Mouse (Mus musculus) mesoderm, embryonic 11.5 days (tissue): ENCODE data around the gene Ap2a2.
"Not testable (repeated sequence)": the region's sequence is repeated elsewhere in the genome, so short reads cannot be mapped to it uniquely, and the experiment has no call there.

ENCODE experiments used
- DNase-seq: peaks from one replicate; pipeline ENCODE4 v3.0.0-alpha.2; 2012; ENCODE audit warnings: low read depth, low spot score

The Ap2a2 gene

DNA sequence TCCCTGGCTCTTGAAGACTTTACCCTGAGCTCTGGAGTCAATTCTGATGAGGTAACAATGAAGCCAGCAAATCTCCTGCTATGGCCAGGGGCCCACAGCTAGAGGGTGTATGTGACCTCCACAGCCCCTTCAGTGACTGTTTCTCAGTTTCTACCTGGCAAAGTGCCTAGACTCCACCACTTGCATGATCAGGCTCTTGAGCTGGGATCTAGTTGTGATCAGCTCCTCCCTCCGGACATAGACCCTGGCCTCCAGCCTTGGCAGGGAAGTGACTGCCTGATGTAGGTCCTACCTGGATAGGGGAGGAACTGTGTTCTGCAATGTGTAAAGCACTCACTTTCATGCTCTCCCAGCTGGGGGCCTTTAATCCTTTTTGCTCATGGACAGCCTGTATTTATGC is 98.4 kb downstream of the Ap2a2 start:
- no peak for DNase-seq

DNA sequence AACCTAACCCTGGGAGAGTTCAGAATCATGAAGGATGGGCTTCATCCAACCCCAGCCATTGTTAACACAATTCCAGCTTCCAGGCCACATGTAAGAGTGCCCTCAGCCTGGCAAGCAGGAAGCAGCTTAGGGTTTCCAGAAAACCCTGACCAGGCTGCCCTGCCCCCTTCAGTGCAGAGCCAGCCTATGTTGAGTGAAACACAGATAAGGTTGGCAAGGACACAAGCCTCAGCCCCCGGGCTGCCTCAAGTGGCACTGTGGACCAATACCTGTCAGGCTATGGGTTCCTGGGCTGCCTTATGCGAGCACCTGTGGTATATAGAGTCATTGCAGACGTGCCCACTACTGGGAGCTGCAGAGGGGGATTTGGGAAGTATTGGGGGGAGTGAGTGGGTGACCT is 99.5 kb downstream of the Ap2a2 start:
- no peak for DNase-seq

DNA sequence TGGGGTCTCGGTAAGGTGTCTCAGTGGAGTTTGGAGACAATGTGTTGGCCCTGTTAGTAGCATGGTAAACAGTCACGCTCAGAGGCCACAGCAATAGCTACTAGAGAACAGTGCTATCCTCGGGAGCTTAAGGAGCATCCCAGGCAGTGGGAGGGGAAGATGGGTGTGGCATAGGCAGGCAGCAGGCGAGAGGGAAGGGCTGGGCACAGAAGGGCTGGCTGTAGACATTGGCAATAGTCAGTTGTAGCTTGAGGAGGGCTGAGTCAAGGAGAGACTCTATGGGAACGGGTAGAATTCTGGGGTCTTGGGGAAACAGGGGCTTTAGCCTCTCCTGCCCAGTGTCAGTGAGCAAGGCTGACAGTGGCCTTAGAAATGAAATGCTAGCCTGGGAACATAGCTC is 100.2 kb downstream of the Ap2a2 start:
- DNase-seq, result no peak

DNA sequence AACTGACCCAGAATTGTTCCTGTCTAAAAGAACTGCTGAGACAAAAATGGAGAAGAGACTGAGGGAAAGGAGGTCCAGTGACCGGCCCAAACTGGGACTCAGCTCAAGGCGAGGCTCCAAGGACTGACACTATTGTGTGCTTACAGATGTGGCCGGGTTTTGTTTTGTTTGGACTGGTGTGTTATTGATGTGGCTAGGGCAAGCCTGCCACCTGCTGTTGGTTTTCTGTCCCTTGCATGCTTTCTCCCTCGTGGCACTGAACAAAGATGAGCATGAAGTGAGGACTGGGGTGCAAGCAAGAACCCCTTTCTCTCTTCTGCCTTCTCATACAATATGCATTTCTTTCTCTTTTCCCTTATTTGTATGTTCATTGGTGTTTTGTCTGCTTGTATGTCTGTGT is 104.2 kb downstream of the Ap2a2 start:
- peak; percentile 47 for DNase-seq

DNA sequence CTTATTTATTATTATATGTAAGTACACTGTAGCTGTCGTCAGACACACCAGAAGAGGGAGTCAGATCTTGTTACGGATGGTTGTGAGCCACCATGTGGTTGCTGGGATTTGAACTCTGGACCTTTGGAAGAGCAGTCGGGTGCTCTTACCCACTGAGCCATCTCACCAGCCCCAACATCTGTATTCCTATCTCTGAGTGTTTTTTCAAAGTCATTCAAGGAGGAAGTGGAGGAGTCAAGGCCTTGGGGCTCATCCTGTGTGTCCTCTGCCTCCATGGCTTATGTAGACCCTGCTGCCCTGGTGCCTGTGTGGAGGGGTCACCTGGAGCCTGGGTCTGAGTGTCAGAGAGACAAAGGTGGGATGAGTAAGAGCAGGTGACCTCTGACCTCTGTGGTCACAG is 107.1 kb downstream of the Ap2a2 start:
- not testable (repeated sequence) for DNase-seq

DNA sequence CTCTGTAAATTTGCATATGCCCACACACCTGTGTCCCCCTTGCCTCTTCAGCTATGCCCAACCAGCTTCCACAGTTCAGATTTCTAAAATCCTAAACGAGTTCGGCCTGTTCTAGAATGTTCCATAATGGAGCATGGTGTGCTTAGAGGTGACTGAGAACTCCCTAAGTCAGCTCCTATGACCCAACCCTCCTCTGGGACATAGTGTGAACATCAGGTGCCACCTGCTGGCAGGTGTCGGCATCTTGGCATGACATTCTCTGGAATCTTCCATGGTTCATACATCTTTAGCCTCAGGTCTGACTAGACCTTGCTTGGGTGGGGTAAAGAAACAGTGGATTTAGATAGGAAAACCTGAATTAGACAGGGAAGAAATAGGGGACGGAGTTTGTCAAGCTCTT is 109.0 kb downstream of the Ap2a2 start:
- DNase-seq, result no peak

DNA sequence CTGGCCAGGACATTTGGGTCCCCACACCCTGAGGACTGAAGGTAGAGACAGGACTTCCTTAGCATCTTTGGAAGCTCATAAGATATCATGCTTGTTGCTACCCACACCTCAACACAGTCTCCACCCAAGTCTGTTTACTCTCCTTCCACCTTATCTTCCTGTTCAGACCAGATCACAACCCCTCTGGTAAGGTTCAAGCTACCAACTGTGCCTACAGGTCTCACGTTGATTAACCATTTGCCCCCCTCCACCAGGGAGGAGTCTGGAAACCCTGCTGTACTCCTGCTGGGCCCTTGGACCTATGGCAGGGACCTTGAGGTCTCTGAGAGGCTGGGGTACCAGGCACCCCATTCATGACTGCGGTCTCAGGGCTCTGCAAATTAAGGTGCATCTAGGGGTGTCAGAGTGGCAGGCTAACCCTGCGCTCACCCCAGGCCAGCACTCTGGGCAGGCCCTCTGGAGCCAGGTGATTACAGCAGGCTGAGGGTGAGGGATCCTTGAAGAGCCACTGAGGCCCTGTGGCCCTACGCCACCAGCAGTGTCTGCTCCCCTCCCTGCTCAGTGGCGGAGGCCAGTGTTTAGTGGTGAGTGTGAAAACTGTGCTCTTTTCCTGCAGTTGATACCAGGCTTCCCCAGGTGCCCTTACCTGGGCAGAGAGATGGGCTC is 109.8 kb downstream of the Ap2a2 start:
- DNase-seq, result no peak

DNA sequence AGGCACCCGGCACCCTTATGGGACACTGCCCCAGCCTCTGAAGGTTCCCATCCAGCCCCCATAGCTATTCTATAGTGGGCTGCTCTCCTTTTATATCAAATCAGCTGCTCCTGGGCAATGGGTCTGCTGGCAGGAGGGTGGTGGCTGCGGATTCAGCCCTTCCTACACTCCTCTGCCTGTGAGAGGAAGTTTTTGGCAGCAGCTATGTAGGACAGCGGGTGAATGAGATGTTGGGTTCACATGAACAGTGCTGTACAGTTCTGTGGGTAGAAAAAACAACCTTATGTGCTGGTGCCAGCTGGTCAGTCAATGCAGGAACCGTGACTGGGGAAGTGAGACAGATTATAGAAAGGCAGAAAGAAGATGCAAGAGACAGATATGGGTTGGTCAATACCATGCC is 116.9 kb downstream of the Ap2a2 start:
- no peak for DNase-seq
